Mouse (Mus musculus) hindbrain, embryonic 14.5 days (tissue): ENCODE data around the gene Gtf2h1. TPM values are rescaled to one million over a fixed set of nuclear protein-coding genes. Genes with fewer than 3 reads are reported as not detected.
"Not testable (repeated sequence)": the region's sequence is repeated elsewhere in the genome, so short reads cannot be mapped to it uniquely, and the experiment has no call there.

ENCODE experiments used
- ATAC-seq: fragments of 200-750 bp; cut with Nextera tagmentation; 2 replicates; pipeline ENCODE4 v1.8.0; 2017; ENCODE audit warnings: moderate number of reproducible peaks, mild to moderate bottlenecking, moderate TSS enrichment, moderate library complexity; ENCODE audit not compliant: low FRiP score
- DNase-seq: peaks from one replicate; pipeline ENCODE4 v3.0.0-alpha.2; 2015; ENCODE audit warnings: low spot score
- H3K27ac ChIP-seq: fragments of 300-500 bp; sonication (generic); 2 replicates; pipeline ENCODE4 v1.5.1; 2014; ENCODE audit warnings: mild to moderate bottlenecking, moderate library complexity
- H3K27me3 ChIP-seq: fragments of 300-500 bp; sonication (generic); 2 replicates; pipeline ENCODE4 v1.6.1; 2014; ENCODE audit warnings: mild to moderate bottlenecking, low read length, mixed read lengths; ENCODE audit not compliant: control insufficient read depth, insufficient read depth
- H3K36me3 ChIP-seq: fragments of 300-500 bp; sonication (generic); replicated peaks from 2 replicates; pipeline ENCODE4 v1.6.1; 2014; ENCODE audit not compliant: control insufficient read depth, insufficient read depth
- H3K4me1 ChIP-seq: fragments of 300-500 bp; sonication (generic); replicated peaks from 2 replicates; pipeline ENCODE4 v1.6.1; 2014; ENCODE audit warnings: antibody characterized with exemption, low read length, mixed read lengths; ENCODE audit not compliant: control insufficient read depth, insufficient read depth
- H3K4me2 ChIP-seq: fragments of 300-500 bp; sonication (generic); replicated peaks from 2 replicates; pipeline ENCODE4 v1.6.1; 2014; ENCODE audit warnings: mild to moderate bottlenecking, moderate library complexity
- H3K4me3 ChIP-seq: fragments of 300-500 bp; sonication (generic); replicated peaks from 2 replicates; pipeline ENCODE4 v1.5.1; 2014; ENCODE audit warnings: mild to moderate bottlenecking, low read length
- H3K9ac ChIP-seq: fragments of 300-500 bp; sonication (generic); 2 replicates; pipeline ENCODE4 v1.6.1; 2014
- H3K9me3 ChIP-seq: fragments of 300-500 bp; sonication (generic); 2 replicates; pipeline ENCODE4 v1.6.1; 2016; ENCODE audit warnings: low read length; ENCODE audit not compliant: control insufficient read depth
- WGBS: fragments of 180-500 bp; shearing (Covaris S2); extraction: QIAGEN DNeasy Blood & Tissue Kit; methylation state at CpG from one replicate; pipeline ENCODE4 v1.1.7; 2014; 5-methylcytosine and 5-hydroxymethylcytosine counted together
- polyA plus RNA-seq: library from polyadenylated mRNA; unstranded; fragments of >200 nt; fragmentation: Nextera tagmentation; extraction: Ambion mirVana; gene quantifications from 2 replicates; pipeline ENCODE4 v1.2.1, GENCODE M21; 2014

Gtf2h1 gene
- polyA plus RNA-seq, 1 experiment from 2014 or later = 36.1 TPM

DNA sequence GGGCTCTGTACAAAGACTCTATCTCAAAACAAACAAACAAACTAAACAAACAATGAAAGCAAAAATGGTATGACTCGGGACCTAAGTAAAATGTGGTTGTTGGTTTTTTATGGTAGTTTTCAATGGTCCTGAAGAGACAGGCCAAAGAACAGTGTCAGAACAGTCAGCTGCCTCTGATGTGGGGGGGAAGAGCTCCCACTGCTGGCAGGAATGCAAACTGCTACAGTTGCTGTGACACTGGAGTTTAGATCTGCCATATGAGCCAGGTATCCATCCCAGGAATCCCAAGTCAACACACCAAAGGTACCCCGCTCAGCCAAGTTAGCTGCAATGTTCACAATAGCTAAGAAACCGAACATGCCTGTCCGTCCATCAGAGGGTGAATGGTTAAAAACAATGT is 25.2 kb upstream of the Gtf2h1 start:
- ATAC-seq (no peak), DNase-seq (peak; percentile 80)
- H3K4me3 ChIP-seq = no peak overlapping the region
- no peaks in the 10 kb centered on the region for H3K4me1 ChIP-seq
- H3K27me3 ChIP-seq = no peaks in the 10 kb centered on the region
- 65% methylated on average over 4 of the region's 4 CpGs for WGBS
- peaks cover 91% of the 10 kb centered on the region for H3K36me3 ChIP-seq
- H3K9me3 ChIP-seq = no peaks in the 10 kb centered on the region
- H3K27ac ChIP-seq = no peak overlapping the region
- no peak overlapping the region for H3K9ac ChIP-seq
- no peak overlapping the region for H3K4me2 ChIP-seq

DNA sequence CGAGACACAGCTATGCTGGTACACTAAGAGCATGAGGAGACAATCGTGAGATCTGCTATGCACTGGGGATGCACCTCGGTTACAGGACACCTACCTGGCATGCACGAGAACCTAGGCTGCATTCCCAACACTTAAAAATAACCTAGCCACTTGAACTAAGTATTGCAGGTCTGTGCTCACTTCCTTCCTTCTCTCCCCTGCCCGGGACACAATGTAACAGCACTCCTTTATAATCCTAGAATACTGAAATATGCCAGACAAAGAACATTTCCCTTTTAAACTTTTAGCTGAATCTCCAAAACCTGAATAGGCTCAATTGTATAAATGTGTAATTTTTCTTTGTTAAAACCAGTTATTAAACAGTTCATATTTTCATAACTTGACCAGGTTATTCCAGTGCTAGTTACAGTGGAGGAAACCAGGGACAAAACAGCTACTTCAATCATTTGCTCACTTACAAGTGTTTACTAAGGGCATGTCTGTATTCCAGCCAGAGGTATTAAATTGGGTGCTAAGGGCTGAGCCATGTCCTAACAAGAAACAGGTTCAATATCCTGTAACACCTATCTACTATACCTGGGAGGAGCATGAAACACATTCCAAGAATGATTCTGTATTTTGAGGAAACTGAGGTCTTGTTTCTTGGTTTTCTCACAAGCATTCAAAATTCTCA is 6.6 kb upstream of the Gtf2h1 start:
- 90% methylated on average over 5 of the region's 5 CpGs for WGBS
- Histone ChIP-seq H3K4me2 (no peak overlapping the region), H3K27ac (no peak overlapping the region), H3K4me1 (peaks cover 6% of the 10 kb centered on the region; the same call in 1 of the 2 replicates), H3K9ac (no peak overlapping the region), H3K36me3 (peaks cover 59% of the 10 kb centered on the region), H3K27me3 (no peaks in the 10 kb centered on the region), H3K9me3 (no peaks in the 10 kb centered on the region), H3K4me3 (no peak overlapping the region)
- DNase-seq (no peak), ATAC-seq (no peak)

DNA sequence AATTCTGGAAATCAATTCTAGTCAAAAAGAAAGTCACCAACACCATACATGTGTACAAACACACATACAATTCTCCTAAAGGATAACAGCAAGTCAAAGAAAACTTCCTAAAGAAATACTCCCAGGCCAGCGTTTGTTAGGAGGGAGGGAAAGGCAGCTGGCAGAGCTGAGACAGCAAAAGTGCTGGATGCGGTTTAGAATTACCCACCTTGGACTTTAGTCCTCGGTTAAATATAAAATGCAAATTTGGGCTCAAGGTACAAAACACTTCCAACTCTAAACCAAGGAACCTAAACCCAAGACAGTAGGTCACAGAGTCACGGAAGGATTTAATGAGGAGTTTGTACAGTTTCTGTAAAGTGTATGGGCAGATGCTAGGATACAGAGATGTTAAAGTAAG is 2.0 kb upstream of the Gtf2h1 start:
- 92% methylated on average over 4 of the region's 4 CpGs for WGBS
- DNase-seq (no peak), ATAC-seq (no peak)
- Histone ChIP-seq H3K27ac (no peak overlapping the region), H3K36me3 (peaks cover 15% of the 10 kb centered on the region), H3K9ac (no peak overlapping the region), H3K4me2 (no peak overlapping the region), H3K4me3 (no peak overlapping the region), H3K4me1 (peaks cover 24% of the 10 kb centered on the region), H3K27me3 (no peaks in the 10 kb centered on the region), H3K9me3 (no peaks in the 10 kb centered on the region)

DNA sequence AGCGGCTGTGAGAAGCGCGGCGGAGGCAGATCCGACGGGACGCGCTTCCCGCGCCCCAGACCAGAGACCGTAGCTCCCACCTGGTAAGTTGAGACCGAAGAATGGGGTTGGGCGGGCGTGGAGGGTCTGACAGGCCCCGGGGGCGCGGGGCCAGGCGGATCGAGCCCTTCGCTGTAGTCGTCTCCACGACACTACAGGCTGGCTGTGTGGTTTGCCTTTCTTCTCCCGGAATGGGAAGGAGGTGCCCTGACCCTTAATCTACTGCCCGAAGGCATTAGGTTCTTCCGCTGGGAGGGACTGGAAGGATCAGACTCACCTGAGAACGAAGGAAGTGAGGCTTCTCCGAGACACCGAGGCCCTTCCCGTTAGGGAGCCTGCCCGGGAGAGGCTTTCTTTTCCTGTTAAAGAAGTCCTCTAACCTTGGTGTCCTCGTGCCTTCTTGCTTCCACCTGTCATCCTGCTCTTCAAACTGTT is 340 bp downstream of the Gtf2h1 start:
- Histone ChIP-seq H3K36me3 (peaks cover 18% of the 10 kb centered on the region), H3K9me3 (no peaks in the 10 kb centered on the region), H3K9ac (peak overlapping the region; percentile 90), H3K4me3 (peak overlapping the region; percentile 90), H3K27me3 (no peaks in the 10 kb centered on the region), H3K4me2 (peak overlapping the region; percentile 87), H3K4me1 (peaks cover 24% of the 10 kb centered on the region), H3K27ac (peak overlapping the region; percentile 86)
- DNase-seq = no peak
- no peak; the same call in 1 of the 2 replicates for ATAC-seq
- under 1% methylated on average over 17 of the region's 31 CpGs for WGBS

DNA sequence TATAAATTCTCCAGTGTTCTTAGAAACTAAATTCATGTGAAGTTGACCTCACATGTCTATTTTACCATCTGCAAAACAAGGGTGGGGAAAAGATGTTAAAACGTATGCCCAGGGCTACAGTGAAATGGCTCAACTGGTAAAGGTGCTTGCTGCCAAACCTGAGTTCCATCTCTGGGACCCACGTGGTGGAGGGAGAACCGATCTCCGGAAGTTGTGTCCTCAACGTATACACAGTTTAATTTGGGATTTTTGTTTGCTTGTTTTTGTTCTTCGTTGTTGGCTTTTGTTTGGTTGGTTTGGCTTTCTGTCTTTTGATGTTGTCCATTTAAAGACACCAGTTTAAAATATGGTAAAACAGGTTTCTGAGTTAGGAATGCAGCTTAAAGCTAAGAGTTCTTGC is 876 bp downstream of the Gtf2h1 start:
- Histone ChIP-seq H3K27me3 (no peaks in the 10 kb centered on the region), H3K4me2 (peak overlapping the region; percentile 87), H3K4me1 (peaks cover 24% of the 10 kb centered on the region), H3K36me3 (peaks cover 24% of the 10 kb centered on the region), H3K9ac (peak overlapping the region; percentile 90), H3K4me3 (peak overlapping the region; percentile 90), H3K9me3 (no peaks in the 10 kb centered on the region), H3K27ac (no peak overlapping the region)
- WGBS = 67% methylated on average over 6 of the region's 6 CpGs
- ATAC-seq (no peak), DNase-seq (no peak)

DNA sequence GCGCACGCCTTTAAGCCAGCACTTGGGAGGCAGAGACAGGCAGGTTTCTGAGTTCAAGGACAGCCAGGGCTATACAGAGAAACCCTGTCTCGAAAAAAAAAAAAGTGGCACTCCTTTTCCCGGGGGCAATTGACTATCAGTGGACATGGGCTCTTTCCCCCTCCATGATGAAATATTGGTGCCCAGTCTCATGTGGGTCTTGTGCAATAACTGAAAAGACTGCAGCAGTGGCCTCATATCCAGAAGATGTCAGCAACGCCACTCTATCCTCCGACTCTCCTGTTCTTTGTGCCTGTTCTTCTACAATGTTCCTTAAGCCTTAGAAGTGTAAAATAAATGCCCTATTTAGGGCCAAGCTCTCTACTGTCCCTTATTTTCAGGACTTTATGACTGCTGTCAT is 14.4 kb downstream of the Gtf2h1 start:
- H3K36me3 ChIP-seq = peaks cover 94% of the 10 kb centered on the region
- H3K4me2 ChIP-seq = no peak overlapping the region
- ATAC-seq (no peak), DNase-seq (no peak)
- no peaks in the 10 kb centered on the region for H3K4me1 ChIP-seq
- H3K9me3 ChIP-seq = no peaks in the 10 kb centered on the region
- H3K9ac ChIP-seq = no peak overlapping the region
- H3K27ac ChIP-seq = no peak overlapping the region
- no peaks in the 10 kb centered on the region for H3K27me3 ChIP-seq
- H3K4me3 ChIP-seq = no peak overlapping the region
- WGBS = 95% methylated on average over 5 of the region's 6 CpGs

DNA sequence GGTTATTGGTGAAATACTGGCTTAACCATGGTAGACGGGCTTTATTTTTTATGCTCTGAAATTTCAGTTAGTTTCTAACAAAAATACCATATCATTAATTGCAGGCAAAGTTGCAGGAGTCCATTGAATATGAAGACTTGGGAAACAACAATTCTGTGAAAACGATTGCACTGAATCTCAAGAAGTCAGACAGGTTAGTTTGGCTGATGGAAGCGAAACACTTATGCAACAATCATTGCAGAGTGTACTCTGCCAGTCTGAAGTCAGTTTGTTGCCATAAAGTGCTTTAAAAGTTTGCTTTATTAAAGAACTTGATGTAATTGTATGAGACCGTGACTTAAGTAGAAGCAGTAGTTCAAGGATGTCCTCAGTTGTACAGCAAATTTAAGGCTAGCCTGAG is 18.1 kb downstream of the Gtf2h1 start:
- H3K4me3 ChIP-seq = no peak overlapping the region
- no peaks in the 10 kb centered on the region for H3K27me3 ChIP-seq
- ATAC-seq (no peak), DNase-seq (no peak)
- 92% methylated on average over 4 of the region's 4 CpGs for WGBS
- H3K4me1 ChIP-seq = no peaks in the 10 kb centered on the region
- H3K9me3 ChIP-seq = no peaks in the 10 kb centered on the region
- H3K27ac ChIP-seq = no peak overlapping the region
- no peak overlapping the region for H3K9ac ChIP-seq
- H3K4me2 ChIP-seq = no peak overlapping the region
- H3K36me3 ChIP-seq = peaks cover 98% of the 10 kb centered on the region

DNA sequence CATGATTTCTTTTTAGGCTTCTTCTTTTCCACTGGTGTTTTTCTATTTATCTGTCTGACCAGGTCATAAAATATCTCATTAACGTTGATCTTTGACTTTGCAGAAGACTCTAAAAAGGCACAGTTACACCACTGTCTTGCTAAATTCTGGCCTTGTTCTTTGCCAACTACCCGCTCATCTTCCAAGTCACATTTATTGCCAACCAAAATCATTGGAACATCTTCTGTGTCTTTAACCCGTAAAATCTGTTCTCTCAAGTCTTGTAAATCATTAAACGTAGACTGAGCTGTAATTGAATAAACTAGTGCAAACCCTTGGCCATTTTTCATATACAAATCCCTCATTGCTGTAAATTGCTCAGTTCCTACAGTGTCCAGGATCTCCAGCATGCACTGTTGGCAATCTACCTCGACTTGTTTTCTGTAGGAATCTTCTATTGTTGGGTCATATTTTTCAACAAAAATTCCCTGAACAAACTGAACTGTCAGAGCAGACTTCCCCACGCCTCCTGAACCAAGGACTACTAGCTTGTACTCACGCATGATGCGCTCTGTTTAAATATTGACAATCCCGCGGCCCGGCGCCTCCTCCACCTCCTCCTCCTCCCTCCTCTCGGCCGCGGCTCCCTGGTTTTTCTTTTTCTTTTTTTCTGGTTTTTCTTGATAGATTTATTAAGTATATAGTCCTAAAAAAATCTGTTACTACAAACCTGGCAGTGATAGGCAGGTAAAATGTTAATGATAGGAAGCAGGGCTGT is 25.2 kb downstream of the Gtf2h1 start:
- ATAC-seq, H3K27ac ChIP-seq, H3K4me3 ChIP-seq, H3K4me2 ChIP-seq, H3K4me1 ChIP-seq, H3K9ac ChIP-seq, H3K9me3 ChIP-seq, DNase-seq, H3K27me3 ChIP-seq: not testable (repeated sequence)
- peaks cover 73% of the 10 kb centered on the region for H3K36me3 ChIP-seq
- 90% methylated on average over 15 of the region's 15 CpGs for WGBS

DNA sequence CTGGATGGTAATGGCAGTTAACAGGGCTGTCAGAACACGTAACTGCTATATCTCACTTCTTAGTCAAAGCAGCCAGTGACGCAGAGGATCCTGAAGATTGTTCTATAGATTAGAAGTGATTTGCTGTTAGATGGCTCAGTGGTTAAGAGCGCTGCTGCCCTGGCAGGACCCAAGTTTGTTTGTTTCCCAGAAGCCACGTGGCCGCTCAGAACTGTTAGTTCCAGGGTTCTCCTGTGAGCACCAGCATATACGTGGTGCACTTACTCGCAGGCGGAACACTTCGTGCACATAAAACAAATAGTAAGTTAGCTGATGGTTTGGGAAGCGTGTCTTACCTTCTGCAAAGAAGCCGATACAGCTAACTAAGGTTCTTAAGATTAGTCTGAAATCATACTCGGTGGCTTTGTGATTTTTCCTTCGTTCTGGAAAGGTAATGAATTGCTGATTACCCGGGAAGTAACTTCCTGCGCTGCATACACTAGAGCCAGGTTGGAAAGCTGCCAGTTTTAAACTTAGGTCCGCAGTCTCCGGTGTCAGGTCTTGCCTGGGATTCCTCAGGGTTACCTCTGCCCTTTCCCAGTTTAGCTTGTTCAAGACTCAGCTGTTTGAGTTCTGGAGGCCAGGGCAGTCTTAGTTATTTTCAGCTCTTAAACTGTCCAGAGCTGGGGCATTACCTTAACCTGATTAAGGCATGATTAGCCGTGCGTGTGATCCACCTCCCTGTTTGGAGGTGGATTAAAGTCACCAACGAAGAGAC is 31.3 kb downstream of the Gtf2h1 start:
- no peak for DNase-seq
- WGBS = 83% methylated on average over 20 of the region's 20 CpGs

More for the DNA sequence above, 31.3 kb downstream of the Gtf2h1 start:
- Histone ChIP-seq H3K4me3 (no peak overlapping the region), H3K27ac (no peak overlapping the region), H3K4me1 (no peaks in the 10 kb centered on the region), H3K4me2 (no peak overlapping the region), H3K9me3 (no peaks in the 10 kb centered on the region), H3K27me3 (no peaks in the 10 kb centered on the region), H3K9ac (no peak overlapping the region), H3K36me3 (peaks cover 20% of the 10 kb centered on the region)
- no peak for ATAC-seq
